Mouse (Mus musculus) splenic B cell, adult 2 months (primary cell): ENCODE data around the gene Astn2.

Experiments
- DNase-seq: peaks from one replicate; pipeline ENCODE4 v3.0.0-alpha.2; 2011; ENCODE audit warnings: low read depth, low spot score
- H3K27me3 ChIP-seq: 2 replicates; pipeline ENCODE4 v1.6.1; 2012; ENCODE audit warnings: mild to moderate bottlenecking, low read length, moderate library complexity, mixed read lengths; ENCODE audit not compliant: control insufficient read depth, poor library complexity, insufficient read depth, severe bottlenecking
- H3K36me3 ChIP-seq: 2 replicates; pipeline ENCODE4 v1.6.1; 2012; ENCODE audit warnings: mild to moderate bottlenecking, low read length, moderate library complexity, mixed read lengths; ENCODE audit not compliant: control insufficient read depth, poor library complexity, insufficient read depth, severe bottlenecking

The Astn2 gene

DNA sequence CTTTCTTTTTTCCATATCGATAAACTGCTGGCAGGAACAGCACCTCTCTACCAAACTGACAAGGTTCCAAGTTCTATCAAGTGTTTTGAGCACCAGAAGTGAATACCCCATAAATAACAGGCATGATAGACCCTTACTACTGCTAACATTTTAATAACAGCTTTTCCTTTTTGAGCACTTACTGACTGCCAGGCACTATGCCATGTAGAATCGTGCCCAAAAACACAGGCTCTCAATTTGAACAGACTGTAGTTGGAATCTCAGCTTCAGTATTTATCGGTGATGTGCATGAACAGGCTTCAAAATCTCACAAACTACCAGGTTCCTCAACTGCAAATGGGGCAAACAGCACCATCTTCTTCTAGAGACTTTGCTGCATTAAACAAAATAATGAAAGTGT is 143.1 kb downstream of the Astn2 start:
- no peaks in the 10 kb centered on the region for H3K27me3 ChIP-seq
- DNase-seq: no peak
- H3K36me3 ChIP-seq: no peaks in the 10 kb centered on the region

DNA sequence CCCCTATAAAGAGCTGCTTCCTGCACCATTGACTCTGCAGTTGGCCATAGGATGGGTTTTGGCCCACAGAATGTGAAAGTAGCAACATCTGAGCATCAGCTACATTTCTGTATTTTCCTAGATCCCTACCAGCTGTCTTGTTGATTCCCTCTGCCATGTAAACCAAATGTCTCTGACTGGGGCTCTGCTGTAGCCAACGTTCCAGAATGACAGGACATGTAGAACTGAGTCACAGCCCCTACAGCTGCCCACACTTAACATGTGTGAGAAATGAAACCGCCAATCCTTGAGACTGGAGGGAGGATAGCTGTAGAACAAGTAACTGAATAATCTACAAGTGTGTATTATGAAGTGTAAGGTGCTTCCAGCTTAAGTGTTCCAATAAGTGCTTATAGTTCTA is 145.5 kb downstream of the Astn2 start:
- H3K36me3 ChIP-seq: no peaks in the 10 kb centered on the region
- no peaks in the 10 kb centered on the region for H3K27me3 ChIP-seq
- no peak for DNase-seq

DNA sequence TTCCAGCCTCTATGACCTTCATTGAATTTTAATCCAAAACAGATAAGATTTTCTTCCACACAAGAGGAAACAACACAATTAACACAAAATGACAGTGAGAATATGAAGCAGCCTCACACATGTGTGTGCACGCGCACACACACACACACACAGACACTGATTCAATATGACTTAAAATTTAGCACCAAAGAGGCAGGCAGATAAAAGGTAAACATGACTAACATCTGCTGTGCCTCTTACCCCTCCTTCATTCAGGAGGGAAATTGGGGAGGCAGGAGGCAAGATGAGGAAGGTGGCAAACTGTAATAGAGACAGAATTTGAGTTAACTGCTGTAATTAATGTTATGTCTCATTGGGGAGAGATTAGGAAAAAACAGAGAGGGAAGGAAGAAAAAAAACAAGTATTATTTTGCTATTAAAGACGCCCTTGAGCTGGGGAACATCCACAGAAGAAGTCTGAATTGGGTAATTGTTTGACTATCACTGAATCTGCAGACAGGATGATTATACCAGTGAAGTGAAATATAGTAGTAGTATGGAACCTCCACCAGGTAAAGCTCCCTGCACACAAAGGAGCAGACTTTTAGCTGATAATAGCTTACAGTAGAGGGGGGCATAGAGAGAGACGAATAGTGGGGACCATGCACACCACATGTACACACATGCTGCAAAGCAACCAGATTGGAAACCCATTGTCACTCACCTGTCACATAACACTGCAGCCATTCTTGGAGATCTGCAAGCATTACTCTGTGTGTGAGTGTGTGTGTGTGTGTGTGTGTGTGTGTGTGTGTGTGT is 149.5 kb downstream of the Astn2 start:
- no peaks in the 10 kb centered on the region for H3K36me3 ChIP-seq
- no peaks in the 10 kb centered on the region for H3K27me3 ChIP-seq
- no peak for DNase-seq

DNA sequence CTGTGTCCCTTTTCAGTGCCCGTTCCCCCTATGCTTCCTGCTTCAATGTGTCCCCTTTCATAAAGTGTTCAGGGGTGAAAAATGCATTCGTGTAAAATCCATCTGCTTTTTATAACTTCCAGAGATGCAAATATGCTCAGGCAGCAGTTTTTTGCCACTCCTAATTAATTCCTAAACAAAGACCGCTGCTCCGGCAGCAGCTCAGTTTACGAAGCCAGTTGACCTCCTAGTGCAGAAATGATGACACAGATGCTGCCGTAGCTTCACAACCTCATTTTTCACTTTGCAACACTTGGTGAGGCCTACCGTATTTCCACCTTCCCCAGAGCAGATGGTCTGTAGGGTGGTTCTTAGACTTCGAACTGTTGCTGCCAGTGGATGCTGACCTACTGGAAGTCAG is 155.9 kb downstream of the Astn2 start:
- no peak for DNase-seq
- no peaks in the 10 kb centered on the region for H3K36me3 ChIP-seq
- H3K27me3 ChIP-seq: no peaks in the 10 kb centered on the region

DNA sequence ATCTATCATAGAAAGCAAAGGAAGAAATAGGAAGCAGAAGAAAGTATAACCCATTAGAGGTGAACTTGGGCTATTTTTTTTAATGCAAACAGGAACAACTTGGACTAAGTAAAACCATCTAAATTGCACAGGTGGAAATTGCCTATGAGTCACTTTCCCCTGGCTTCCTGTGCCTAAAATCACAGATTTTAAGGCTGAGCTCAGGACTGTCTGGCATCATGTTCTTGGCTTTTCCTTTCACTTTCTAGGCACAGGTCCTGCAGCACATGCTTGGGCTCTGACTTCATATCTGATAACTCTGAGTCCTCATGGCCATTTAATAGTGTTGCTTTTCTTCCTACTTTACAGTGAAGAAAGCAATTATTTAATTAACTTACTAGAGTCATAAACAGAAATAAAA is 161.7 kb downstream of the Astn2 start:
- Histone ChIP-seq H3K36me3 (no peaks in the 10 kb centered on the region), H3K27me3 (no peaks in the 10 kb centered on the region)
- DNase-seq: no peak

DNA sequence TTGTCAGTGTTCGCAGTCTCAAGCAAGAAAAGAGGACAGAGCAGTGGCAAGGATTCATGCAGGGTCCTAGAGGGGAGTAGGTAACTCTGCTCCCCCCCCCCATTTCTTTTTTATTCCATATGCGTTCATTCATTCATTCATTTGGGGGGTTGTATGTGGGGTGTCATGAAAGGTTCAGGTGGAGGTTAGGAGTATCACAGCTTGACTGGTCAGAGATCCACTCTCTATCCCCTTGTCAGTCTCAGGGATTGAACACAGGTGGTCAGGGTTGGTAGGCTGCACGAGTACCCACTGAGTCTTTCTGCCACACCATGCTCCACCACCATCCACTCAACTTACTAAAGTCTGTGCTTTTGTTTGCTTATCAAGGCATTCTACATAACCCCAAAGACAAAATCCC is 171.6 kb downstream of the Astn2 start:
- no peak for DNase-seq
- H3K27me3 ChIP-seq: no peaks in the 10 kb centered on the region
- no peaks in the 10 kb centered on the region for H3K36me3 ChIP-seq

DNA sequence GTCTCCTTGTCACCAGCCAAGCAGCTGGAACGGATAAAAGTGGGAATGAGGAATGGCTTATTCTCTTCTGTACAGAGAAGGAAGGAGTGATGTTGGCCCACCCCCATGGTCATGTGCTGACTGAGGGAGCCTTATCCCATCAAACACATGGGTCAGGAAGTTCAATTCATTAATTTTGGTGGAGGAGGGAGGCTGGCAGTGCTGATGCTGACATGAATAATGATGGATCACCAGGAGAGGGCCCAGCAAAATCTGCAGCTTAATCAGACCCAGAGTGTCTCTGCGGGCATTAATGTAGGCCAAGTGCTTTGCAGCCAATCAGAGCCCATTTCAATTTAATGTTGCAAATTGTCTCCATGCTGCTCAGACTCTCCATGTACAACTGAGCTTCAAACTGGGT is 172.1 kb downstream of the Astn2 start:
- Histone ChIP-seq H3K36me3 (no peaks in the 10 kb centered on the region), H3K27me3 (no peaks in the 10 kb centered on the region)
- no peak for DNase-seq

DNA sequence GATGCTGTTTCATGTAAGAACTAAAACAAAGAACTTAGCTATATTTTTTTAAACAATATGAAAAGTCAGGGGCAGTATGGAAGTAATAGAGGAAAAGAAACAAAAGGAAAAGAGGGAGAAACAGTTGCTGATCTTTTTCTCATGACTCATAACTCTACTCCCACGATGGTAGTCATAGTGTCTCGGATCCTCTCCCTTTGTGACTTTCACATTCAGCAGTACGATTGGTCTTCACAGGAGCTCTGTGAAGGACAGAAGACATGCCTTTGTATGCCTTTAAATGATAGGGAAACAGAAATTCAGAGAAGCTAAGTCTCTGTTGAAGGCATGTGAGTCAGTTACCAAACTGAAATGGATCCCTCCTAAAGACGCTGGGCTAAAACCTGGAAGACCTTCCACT is 173.7 kb downstream of the Astn2 start:
- H3K36me3 ChIP-seq: no peaks in the 10 kb centered on the region
- no peaks in the 10 kb centered on the region for H3K27me3 ChIP-seq
- DNase-seq: no peak

DNA sequence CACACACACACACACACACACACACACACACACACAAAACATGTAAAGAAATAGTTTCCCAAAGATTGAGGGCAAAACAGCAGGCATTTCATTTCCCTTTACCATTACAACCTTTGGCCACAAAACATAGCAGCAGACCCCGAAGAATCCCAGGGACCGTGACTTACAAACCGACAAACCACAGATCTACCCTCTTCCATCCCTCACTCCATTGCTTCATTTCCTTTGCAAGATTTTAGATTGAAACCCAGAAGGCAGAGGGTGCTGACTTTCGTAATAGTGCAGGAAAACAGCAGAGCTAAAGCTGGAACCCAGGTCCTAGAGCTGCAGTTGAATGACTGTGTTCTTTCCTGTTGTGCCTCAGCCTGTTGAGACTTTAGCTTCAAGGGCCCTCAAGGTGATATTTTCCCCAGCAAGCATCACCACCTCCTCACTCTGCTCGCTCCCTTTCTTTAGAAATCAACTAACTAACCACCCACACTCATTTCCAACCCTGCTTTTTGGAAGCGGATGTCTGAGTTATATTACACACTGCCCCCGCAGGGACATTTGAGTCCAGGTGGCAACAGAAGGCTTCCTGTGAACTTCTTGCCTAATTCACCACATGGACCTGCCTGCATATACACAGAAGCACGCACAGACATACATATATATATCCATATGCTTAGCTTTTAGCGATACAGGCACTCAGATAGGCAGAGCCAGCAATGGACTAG is 181.7 kb downstream of the Astn2 start:
- H3K36me3 ChIP-seq: no peaks in the 10 kb centered on the region
- H3K27me3 ChIP-seq: no peaks in the 10 kb centered on the region
- no peak for DNase-seq

DNA sequence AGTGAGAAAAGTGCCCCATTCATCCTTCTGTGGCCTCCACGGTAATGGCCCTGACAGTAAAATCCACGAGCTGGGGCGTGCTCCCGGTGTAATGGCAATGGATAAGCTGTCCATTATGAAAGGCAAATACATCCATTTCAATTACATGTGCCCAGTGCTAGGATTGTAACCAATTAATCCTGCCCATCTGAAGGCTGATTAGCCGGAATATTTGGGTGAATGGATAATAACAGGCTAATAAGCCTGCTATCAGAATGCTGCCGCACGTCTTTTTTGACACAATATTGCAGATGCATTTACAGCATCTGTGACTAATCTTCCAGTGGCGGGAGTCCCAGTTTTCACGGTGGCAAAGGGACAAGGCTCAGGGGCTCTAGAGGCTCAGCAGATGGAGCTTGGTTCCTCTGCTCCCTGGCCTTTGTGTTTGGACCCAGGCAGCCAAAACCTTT is 189.2 kb downstream of the Astn2 start:
- DNase-seq: no peak
- H3K27me3 ChIP-seq: no peaks in the 10 kb centered on the region

DNA sequence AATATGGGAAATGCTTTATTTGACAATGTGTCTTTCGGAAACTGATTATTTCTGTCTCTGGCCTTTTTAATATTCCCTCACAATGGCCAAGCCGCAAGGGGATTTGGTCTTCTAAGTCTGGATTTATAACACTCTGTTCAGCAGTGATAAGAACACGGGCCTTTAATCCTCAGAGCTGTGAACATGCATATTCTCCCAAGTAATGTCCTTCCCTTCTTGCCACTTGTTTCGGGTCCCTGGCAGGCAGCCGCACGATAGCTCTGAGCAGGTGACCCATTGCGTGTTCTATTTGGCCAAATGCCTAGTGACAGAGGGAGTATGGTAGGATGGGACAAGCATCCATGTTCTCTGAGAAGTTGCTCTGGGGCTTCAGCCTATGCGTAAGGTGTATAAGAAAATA is 214.8 kb downstream of the Astn2 start:
- Histone ChIP-seq H3K36me3 (no peaks in the 10 kb centered on the region), H3K27me3 (no peaks in the 10 kb centered on the region)
- no peak for DNase-seq

More for the DNA sequence above, 189.2 kb downstream of the Astn2 start:
- no peaks in the 10 kb centered on the region for H3K36me3 ChIP-seq

DNA sequence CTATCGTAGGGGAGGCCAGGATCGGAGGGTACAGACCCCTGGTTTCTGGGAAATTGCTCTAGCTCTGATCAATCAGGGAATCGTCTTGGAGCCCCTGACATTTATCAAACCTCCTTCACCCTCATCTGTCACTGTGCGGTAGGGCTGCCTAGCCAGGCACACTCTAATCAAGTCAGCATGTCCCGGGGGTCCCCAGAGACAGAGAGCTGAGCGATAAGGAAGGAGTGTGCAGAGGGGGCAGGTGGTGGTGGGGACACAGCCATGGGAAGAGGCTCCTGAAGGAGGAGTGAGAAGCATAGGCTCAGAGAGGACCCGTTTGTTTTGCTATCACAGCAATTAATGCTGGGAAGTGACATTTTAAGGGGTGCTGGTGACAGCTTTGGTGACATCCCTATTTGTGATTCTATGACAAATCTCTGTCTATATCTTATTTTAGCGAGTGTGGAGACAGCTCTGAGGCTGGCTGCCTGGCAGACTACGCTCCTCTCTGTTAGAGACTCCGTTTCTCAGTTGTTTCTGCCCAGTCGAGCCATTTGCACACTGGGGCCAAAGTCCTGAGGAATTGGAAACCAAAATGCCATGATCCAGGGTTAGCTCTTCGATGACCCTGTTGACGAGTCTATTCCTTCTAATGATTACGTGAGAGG is 228.4 kb downstream of the Astn2 start:
- no peak for DNase-seq

DNA sequence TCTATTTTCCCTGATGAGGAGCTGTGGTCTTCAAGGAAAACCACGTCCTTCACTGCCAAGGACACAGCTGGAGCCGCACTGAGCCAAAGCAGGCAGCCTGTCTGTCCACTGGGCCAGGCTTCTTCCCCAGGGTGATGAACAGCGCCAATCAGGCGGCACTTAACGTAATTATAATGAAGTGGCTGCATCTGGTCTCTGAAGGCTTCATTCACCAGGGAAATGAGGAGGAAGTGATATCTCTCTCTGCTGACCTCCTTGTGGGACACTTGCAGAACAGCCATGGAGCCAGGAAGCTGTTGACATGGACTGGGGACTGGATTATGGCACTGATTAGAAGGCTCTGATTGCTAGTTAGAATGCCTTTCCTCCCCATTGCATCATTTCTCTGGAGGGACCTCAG is 232.8 kb downstream of the Astn2 start:
- DNase-seq: no peak
- no peaks in the 10 kb centered on the region for H3K27me3 ChIP-seq
- no peaks in the 10 kb centered on the region for H3K36me3 ChIP-seq

More for the DNA sequence above, 228.4 kb downstream of the Astn2 start:
- Histone ChIP-seq H3K27me3 (no peaks in the 10 kb centered on the region), H3K36me3 (no peaks in the 10 kb centered on the region)

DNA sequence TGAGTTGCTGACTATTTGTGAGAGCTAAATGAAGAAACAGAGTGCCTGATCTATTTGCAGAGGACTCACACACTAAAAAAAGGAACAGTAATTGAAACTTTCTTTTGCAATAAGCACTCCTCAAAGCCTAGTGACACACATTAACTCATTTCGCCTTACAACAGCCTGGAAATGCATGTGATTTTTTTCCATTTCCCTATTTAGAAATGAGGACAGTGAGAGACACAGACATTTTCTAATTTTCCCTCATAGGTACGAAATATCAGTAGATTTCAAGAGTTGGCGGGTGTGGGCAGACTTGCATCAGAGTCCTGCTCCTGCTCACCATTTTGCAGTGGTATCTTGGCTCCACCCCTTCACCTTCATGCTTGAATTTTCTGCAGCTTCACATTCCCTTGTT is 233.6 kb downstream of the Astn2 start:
- DNase-seq: no peak
- H3K36me3 ChIP-seq: no peaks in the 10 kb centered on the region
- no peaks in the 10 kb centered on the region for H3K27me3 ChIP-seq

DNA sequence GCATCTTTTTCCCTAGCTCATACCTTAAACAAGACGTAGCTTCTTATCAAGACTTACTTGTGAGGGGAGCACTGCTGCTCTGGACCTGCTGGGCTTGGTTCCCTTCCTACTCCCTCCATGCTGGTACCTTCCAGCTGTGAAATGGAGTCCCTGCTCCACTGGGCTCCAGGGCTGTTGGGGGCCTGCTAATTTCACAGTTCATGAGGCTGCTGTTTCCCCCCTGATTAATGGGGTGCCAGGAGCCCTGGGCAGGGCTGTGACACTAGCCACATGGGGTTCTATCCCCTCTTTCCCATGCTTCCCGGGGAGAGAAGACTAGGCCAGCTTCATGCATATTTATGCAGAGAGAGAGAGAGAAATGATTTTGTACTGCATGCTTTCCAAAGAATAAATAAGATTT is 234.9 kb downstream of the Astn2 start:
- Histone ChIP-seq H3K27me3 (no peaks in the 10 kb centered on the region), H3K36me3 (no peaks in the 10 kb centered on the region)
- no peak for DNase-seq
